Mouse (Mus musculus) sigmoid colon, adult 10 weeks (tissue): ENCODE results near the gene Itpr3. TPM values are rescaled to one million over a fixed set of nuclear protein-coding genes. Genes with fewer than 3 reads are reported as not detected.

Experiments
- polyA plus RNA-seq: library from polyadenylated mRNA; stranded (reverse); fragments of 350-450 nt; fragmentation: Illumina TruSeq; extraction: RNeasy Lipid Tissue Mini Kit (QIAGEN cat#74804); gene quantifications from one replicate; pipeline ENCODE4 v1.2.3, GENCODE M21; 2014; ENCODE audit warnings: low read depth, low replicate concordance

Itpr3 gene
- 2.2 TPM for polyA plus RNA-seq

GRCm38 (mm10) chr17:27056812-27057516 lies at the start of gene Itpr3:
TSS of gene Itpr3 (plus strand) at chr17:27057304.

DNA sequence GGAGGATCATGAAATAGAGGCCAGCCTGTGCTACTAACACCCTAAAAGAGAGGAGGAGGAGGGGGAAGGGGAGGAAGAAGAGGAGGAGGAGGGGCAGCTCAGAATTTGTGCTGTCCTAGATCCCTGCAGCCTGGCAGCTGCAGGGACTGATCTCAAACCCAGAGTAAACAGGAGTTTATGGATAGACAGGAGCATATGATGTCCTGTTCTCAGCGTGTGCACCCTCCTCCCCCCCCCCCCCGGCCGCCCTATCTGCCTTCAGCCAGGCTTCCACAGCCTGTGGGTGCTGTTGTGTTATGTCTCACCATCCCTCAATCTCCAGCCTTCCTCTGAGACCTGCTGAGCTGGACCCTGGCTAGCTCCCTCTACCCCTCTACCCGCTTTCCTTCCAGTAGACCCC lies 28.2 kb upstream of the Itpr3 start, which contains the start of gene Bak1:
Bak1 (minus strand) TSS at position 101 of the 400 bp plus-strand sequence.

DNA sequence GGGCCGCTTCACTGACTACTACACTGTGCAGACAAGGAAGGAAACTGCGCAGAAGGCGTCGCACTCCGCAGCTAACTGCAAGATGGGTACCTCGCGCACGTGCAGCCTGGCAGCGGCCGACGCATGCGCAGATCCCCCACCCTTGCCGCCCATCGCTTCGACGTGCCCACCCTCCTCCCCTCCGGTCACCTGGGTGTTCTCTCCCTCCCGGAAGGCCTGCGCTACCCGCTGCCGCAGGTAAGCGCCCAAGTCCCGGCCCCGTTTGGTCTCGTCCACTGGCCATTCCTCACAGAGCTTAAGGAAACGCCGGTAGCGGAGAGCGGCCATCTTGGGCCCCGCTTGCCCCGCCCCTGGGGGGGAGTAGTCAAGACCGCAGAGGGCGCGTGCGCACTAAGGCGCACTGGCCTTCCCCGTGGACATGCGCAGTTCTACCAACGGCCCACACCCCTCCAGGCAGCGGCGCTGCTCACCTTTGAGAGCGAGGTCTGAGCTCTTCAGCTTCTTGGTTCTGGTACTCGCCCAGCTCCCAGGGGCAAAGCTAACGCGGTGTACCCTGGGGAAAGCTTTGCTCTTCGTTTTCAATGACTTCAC lies 76.5 kb downstream of the Itpr3 start, which contains the start of gene Uqcc2:
Uqcc2 (minus strand) TSS at position 366 of the 591 bp plus-strand sequence.

GRCm38 (mm10) chr17:27167545-27167944 lies 110.4 kb downstream of the Itpr3 start, which contains the start of gene Ip6k3:
TSS of gene Ip6k3 (minus strand) at chr17:27167795.

Other genes starting within 250 kb of the Itpr3 start
- not detected for gene Nkx2-5, start 212.3 kb upstream of the Itpr3 start, polyA plus RNA-seq
- 0.76 TPM for gene Kifc5b, start 140.2 kb upstream of the Itpr3 start, polyA plus RNA-seq
- 3.1 TPM for gene Phf1, start 124.3 kb upstream of the Itpr3 start, polyA plus RNA-seq
- 12.0 TPM for gene Cuta, start 117.7 kb upstream of the Itpr3 start, polyA plus RNA-seq
- gene Syngap1, start 116.1 kb upstream of the Itpr3 start, polyA plus RNA-seq, result 0.82 TPM
- 14.9 TPM for gene Zbtb9, start 84.1 kb upstream of the Itpr3 start, polyA plus RNA-seq
- 4.3 TPM for gene Bak1, start 28.3 kb upstream of the Itpr3 start, polyA plus RNA-seq
- 8.7 TPM for gene Uqcc2, start 76.6 kb downstream of the Itpr3 start, polyA plus RNA-seq
- gene Ip6k3, start 110.5 kb downstream of the Itpr3 start, polyA plus RNA-seq, result not detected
- gene Lemd2, start 147.2 kb downstream of the Itpr3 start, polyA plus RNA-seq, result 1.2 TPM